Mouse (Mus musculus) neural tube, embryonic 14.5 days (tissue): Measurements from ENCODE around the gene Rnf44. TPM values are rescaled to one million over a fixed set of nuclear protein-coding genes. Genes with fewer than 3 reads are reported as not detected.

ENCODE experiments used
- ATAC-seq: fragments of 200-750 bp; cut with Nextera tagmentation; 2 replicates; pipeline ENCODE4 v1.8.0; 2017; ENCODE audit warnings: low read depth, mild to moderate bottlenecking, moderate TSS enrichment, moderate library complexity
- H3K27ac ChIP-seq: fragments of 300-500 bp; sonication (generic); 2 replicates; pipeline ENCODE4 v1.5.1; 2014; ENCODE audit warnings: low read depth, mild to moderate bottlenecking, control low read depth, low read length, moderate library complexity, mixed read lengths
- H3K27me3 ChIP-seq: fragments of 300-500 bp; sonication (generic); 2 replicates; pipeline ENCODE4 v1.6.1; 2014; ENCODE audit warnings: low read length; ENCODE audit not compliant: control insufficient read depth, insufficient read depth
- H3K36me3 ChIP-seq: fragments of 300-500 bp; sonication (generic); 2 replicates; pipeline ENCODE4 v1.6.1; 2014; ENCODE audit warnings: low read length, mixed read lengths; ENCODE audit not compliant: control insufficient read depth, insufficient read depth
- H3K4me1 ChIP-seq: fragments of 300-500 bp; sonication (generic); 2 replicates; pipeline ENCODE4 v1.6.1; 2014; ENCODE audit warnings: low read length; ENCODE audit not compliant: control insufficient read depth, insufficient read depth
- H3K4me2 ChIP-seq: fragments of 300-500 bp; sonication (generic); 2 replicates; pipeline ENCODE4 v1.6.1; 2014; ENCODE audit warnings: mild to moderate bottlenecking, low read depth, low read length, control low read depth
- H3K4me3 ChIP-seq: fragments of 300-500 bp; sonication (generic); 2 replicates; pipeline ENCODE4 v1.5.1; 2014; ENCODE audit warnings: low read depth, low read length, control low read depth, mixed read lengths
- H3K9ac ChIP-seq: fragments of 300-500 bp; sonication (generic); replicated peaks from 2 replicates; pipeline ENCODE4 v1.6.1; 2014; ENCODE audit warnings: low read depth, mild to moderate bottlenecking, control low read depth, low read length, mixed read lengths
- H3K9me3 ChIP-seq: fragments of 300-500 bp; sonication (generic); 2 replicates; pipeline ENCODE4 v1.6.1; 2016; ENCODE audit warnings: low read length; ENCODE audit not compliant: control insufficient read depth
- WGBS: fragments of 180-500 bp; shearing (Covaris S2); extraction: QIAGEN DNeasy Blood & Tissue Kit; methylation state at CpG from one replicate; pipeline ENCODE4 v1.1.7; 2014; 5-methylcytosine and 5-hydroxymethylcytosine counted together
- polyA plus RNA-seq: library from polyadenylated mRNA; unstranded; fragments of >200 nt; fragmentation: Nextera tagmentation; extraction: Ambion mirVana; gene quantifications from 2 replicates; pipeline ENCODE4 v1.2.1, GENCODE M21; 2014

The Rnf44 gene
- polyA plus RNA-seq, 1 experiment from 2014 or later: 88.3 TPM

DNA sequence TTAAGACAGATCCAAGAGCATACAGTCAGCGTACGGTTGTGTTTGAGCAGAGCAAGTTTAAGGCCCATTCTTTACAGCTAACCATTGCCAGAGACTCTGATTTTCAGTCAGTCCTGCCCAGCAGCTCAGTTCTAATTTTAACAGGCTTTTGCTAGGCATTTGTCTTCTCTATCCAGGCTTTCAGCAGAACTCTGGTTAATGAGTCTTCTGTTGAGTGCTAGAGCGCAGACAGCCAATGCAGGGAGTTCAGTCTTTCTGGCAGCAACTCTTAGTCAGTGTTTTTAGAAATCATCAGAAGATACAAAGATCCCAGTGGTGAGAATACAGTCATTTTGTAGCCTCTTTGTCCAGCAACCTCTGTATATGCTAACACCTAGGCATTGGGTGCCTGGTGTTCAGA is 43.2 kb downstream of the Rnf44 start:
- no peak overlapping the region for H3K4me2 ChIP-seq
- H3K36me3 ChIP-seq: peaks cover 62% of the 10 kb centered on the region
- 98% methylated on average over 3 of the region's 3 CpGs for WGBS
- no peak overlapping the region for H3K27ac ChIP-seq
- H3K9me3 ChIP-seq: no peaks in the 10 kb centered on the region
- H3K4me1 ChIP-seq: no peaks in the 10 kb centered on the region
- H3K27me3 ChIP-seq: no peaks in the 10 kb centered on the region
- H3K9ac ChIP-seq: no peak overlapping the region
- no peak for ATAC-seq
- no peak overlapping the region for H3K4me3 ChIP-seq

DNA sequence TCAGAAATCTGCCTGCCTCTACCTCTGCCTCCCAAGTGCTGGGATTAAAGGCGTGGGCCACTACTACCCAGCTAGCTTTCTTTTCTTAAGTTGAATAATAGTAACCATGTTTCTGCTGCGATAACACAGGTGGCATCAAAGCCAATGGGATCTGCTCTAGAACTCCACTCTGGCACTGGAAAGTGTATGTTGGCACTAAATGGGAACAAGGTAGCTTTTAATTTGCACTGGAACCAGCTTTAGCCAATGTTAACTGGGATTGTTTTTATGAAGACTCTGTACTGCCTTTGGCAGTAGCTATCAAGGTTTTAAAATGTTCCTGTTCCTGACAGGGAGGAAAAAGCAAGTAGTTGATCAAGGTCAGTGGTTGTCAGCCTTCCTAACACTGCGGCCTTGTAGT is 58.7 kb downstream of the Rnf44 start:
- H3K9me3 ChIP-seq: no peaks in the 10 kb centered on the region
- no peak for ATAC-seq
- H3K9ac ChIP-seq: no peak overlapping the region
- H3K4me3 ChIP-seq: no peak overlapping the region
- peaks cover 12% of the 10 kb centered on the region for H3K36me3 ChIP-seq
- WGBS: 97% methylated on average over 3 of the region's 3 CpGs
- no peaks in the 10 kb centered on the region for H3K4me1 ChIP-seq
- no peak overlapping the region for H3K27ac ChIP-seq
- H3K4me2 ChIP-seq: no peak overlapping the region
- no peaks in the 10 kb centered on the region for H3K27me3 ChIP-seq

DNA sequence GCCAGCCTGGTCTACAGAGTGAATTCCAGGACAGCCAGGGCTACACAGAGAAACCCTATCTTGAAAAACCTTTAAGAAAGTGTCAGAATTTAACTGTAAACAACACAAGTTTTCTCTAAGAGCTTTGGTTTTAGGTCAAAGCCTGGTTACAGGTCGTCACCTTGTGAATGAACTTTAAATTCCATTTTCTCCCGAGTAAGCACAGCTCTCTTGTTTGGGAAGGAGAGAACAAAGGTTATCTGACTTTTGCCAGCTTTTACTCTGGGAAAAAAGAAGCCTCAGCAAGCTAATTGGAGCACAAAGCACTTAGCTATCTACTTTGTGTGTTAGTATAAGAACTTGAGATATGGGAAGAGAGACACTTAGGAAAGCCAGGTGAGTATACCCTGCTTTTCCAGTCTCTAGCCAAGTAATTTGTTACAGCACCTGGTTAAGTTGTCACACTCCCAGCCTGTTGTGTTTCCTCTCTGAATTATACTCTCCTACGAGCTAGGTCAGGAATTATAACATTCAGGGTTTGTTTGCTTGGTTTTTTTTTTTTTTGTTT is 60.9 kb downstream of the Rnf44 start:
- Histone ChIP-seq H3K4me3 (no peak overlapping the region), H3K27ac (no peak overlapping the region), H3K9ac (no peak overlapping the region), H3K9me3 (no peaks in the 10 kb centered on the region), H3K36me3 (peaks cover 4% of the 10 kb centered on the region; the same call in 1 of the 2 replicates), H3K27me3 (no peaks in the 10 kb centered on the region), H3K4me2 (no peak overlapping the region), H3K4me1 (no peaks in the 10 kb centered on the region)
- 73% methylated on average over 3 of the region's 3 CpGs for WGBS
- no peak for ATAC-seq

Other genes starting within 250 kb of the Rnf44 start
- 91.0 and 102 TPM in 2 replicates for gene Thoc3, start 225.1 kb downstream of the Rnf44 start, polyA plus RNA-seq
- 30.1 and 33.4 TPM in 2 replicates for gene Simc1, start 190.1 kb downstream of the Rnf44 start, polyA plus RNA-seq
- gene 4833439L19Rik, start 128.5 kb downstream of the Rnf44 start, polyA plus RNA-seq: 240 and 251 TPM in 2 replicates
- 66.7 and 96.3 TPM in 2 replicates for gene Arl10, start 118.9 kb downstream of the Rnf44 start, polyA plus RNA-seq
- gene Nop16, start 103.8 kb downstream of the Rnf44 start, polyA plus RNA-seq: 44.1 and 45.0 TPM in 2 replicates
- gene Higd2a, start 103.7 kb downstream of the Rnf44 start, polyA plus RNA-seq: 246 and 295 TPM in 2 replicates
- 172 and 200 TPM in 2 replicates for gene Cltb, start 82.6 kb downstream of the Rnf44 start, polyA plus RNA-seq
- 89.1 and 97.9 TPM in 2 replicates for gene Faf2, start 72.1 kb downstream of the Rnf44 start, polyA plus RNA-seq
- gene Cdhr2, start 7.6 kb upstream of the Rnf44 start, polyA plus RNA-seq: 0.21 and 0.29 TPM in 2 replicates
- gene Gprin1, start 56.0 kb upstream of the Rnf44 start, polyA plus RNA-seq: 17.3 and 19.6 TPM in 2 replicates
- gene Sncb, start 72.7 kb upstream of the Rnf44 start, polyA plus RNA-seq: 61.3 and 118 TPM in 2 replicates
- not detected in 2 replicates for gene Eif4e1b, start 90.1 kb upstream of the Rnf44 start, polyA plus RNA-seq
- gene Tspan17, start 95.5 kb upstream of the Rnf44 start, polyA plus RNA-seq: 78.1 and 82.3 TPM in 2 replicates